Mouse (Mus musculus): ENCODE measurements at regions not wholly inside any gene's neighbourhood (a gene's known extent, or its start where the extent isn't known, plus 50 kb on each side); places are given as distances from the start of the nearest gene placed in this dataset.

DNA sequence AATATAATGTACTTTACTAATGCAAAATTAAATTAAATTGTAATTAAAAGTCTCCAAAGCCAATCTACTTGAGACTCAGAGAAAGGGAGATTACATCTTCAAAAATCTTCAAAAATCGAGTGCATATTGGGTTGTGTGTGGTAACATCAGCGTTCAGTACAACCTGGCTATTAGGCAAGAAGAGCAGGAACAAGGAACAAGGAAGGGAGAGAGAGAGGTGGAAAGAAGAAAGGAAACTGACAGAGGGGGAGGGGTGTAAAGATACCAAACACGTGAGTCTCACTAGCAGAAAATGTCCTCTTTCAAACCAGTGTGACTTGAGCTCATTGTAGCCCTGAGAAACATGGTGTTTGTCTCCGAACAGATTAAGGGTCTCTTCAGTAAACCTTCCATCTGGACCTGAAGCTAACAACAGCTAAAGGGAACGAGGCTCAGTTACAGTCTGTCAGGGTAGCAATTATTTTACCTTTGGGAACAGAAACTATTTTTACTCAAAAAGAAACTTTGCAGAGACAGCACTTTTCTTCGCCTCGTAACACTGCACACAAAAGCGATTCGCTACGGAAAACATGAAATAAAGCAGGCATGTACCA lies 67.5 kb upstream of the Cited2 start:
- WGBS: 69% methylated on average over 10 of the region's 10 CpGs
- H3K27ac ChIP-seq: no peak overlapping the region
- no peak for TF ChIP-seq CTCF (IDR thresholded peaks at IDR 0.05; ENCODE audit: low read depth)

DNA sequence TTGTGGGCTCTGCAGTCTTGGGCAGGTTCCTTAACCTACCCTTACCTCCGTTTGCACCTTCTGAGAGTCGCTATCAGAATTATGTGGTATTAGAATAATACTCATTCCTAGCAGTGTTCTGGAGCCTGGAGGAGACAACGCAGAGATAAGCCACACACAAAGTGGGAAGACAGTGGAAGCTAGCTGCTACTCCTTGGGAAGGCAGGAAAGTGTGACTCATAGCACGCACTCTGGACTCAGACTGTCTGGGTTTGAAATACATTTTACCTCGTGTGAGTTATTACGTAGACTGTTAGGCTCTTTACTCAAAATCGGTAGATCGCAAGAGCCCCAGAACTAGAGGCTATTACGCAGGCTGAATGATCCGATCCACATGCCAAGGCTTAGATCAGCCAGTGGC lies 66.7 kb upstream of the Cited2 start:
- Histone ChIP-seq H3K27me3 (ENCODE audit: insufficient read depth, low read length) (no peaks in the 10 kb centered on the region), H3K27ac (no peak overlapping the region), H3K4me1 (ENCODE audit: insufficient read depth, low read length) (no peaks in the 10 kb centered on the region), H3K4me3 (ENCODE audit: low read length) (no peak overlapping the region), H3K9me3 (ENCODE audit: low read length) (no peaks in the 10 kb centered on the region), H3K36me3 (ENCODE audit: insufficient read depth, low read length) (no peaks in the 10 kb centered on the region), H3K9ac (replicated peaks; ENCODE audit: low read length) (no peak overlapping the region), H3K4me2 (ENCODE audit: low read depth, low read length) (no peak overlapping the region)
- TF ChIP-seq CTCF (IDR thresholded peaks at IDR 0.05; ENCODE audit: low read depth): no peak
- WGBS: 86% methylated on average over 10 of the region's 10 CpGs
- DNase-seq (ENCODE audit: low spot score) (no peak), ATAC-seq (no peak)

More for the DNA sequence above, 67.5 kb upstream of the Cited2 start:
- no peak overlapping the region for H3K4me2 ChIP-seq (ENCODE audit: low read depth, low read length)
- H3K27me3 ChIP-seq (ENCODE audit: insufficient read depth, low read length): no peaks in the 10 kb centered on the region
- no peak overlapping the region for H3K4me3 ChIP-seq (ENCODE audit: low read length)
- no peak for DNase-seq (ENCODE audit: low spot score)
- H3K9ac ChIP-seq (replicated peaks; ENCODE audit: low read length): no peak overlapping the region
- H3K4me1 ChIP-seq (ENCODE audit: insufficient read depth, low read length): no peaks in the 10 kb centered on the region
- H3K9me3 ChIP-seq (ENCODE audit: low read length): no peaks in the 10 kb centered on the region
- ATAC-seq: no peak
- no peaks in the 10 kb centered on the region for H3K36me3 ChIP-seq (ENCODE audit: insufficient read depth, low read length)

DNA sequence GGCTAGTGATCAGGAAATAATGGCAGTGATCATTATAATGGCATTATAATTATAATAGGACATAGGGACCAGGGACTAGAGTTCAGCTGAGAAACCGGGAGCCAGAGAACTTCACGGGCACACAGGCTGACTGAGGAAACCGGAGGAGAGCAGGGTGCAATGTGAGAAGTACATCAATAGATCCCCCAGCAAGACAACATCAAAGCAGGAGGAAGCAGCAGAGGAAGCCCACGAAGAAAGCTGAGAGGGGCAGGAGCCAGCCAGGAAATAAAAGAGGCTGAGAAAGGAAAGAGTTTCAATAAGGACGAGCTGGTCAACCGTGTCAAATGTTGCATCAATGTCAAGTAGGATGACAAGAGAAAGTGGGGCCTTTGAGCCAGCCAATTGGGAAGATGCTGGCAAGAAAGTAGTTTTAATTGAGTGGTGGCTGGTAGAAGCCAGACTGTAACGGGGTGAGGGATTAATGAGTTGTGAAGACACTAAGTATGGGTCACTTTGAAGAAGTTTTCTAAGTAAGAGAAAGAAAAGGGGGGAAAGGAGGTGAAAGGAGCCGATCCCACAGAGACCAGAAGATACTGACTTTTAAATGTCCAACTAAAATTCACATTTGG lies 66.0 kb upstream of the Cited2 start:
- H3K9me3 ChIP-seq (ENCODE audit: low read length): no peaks in the 10 kb centered on the region
- WGBS: 14% methylated on average over 8 of the region's 8 CpGs
- H3K4me1 ChIP-seq (ENCODE audit: insufficient read depth, low read length): no peaks in the 10 kb centered on the region
- H3K27ac ChIP-seq: no peak overlapping the region
- H3K9ac ChIP-seq (replicated peaks; ENCODE audit: low read length): no peak overlapping the region
- H3K27me3 ChIP-seq (ENCODE audit: insufficient read depth, low read length): no peaks in the 10 kb centered on the region
- DNase-seq (ENCODE audit: low spot score) (no peak), ATAC-seq (no peak)
- no peak overlapping the region for H3K4me2 ChIP-seq (ENCODE audit: low read depth, low read length)
- no peak overlapping the region for H3K4me3 ChIP-seq (ENCODE audit: low read length)
- TF ChIP-seq CTCF (IDR thresholded peaks at IDR 0.05; ENCODE audit: low read depth): no peak
- no peaks in the 10 kb centered on the region for H3K36me3 ChIP-seq (ENCODE audit: insufficient read depth, low read length)

DNA sequence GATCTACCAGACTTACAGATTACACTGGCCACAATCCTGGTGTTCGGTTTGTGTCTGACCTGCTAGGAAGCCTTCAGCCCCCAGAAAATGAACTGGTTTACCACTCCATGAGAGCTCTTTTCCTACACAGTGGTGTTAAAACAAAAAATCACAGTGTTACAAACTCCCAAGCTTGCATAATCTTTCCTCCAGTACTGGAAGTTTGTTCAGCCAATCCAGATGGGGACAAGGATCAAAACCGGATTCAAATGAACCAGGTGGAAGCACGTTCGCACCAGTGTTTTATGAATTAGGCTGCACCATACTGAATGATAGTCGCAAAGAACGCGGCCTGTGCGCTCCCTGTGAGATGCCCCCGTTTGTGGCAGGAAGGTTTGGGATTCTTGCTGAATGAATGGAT lies 63.4 kb upstream of the Cited2 start:
- ATAC-seq (no peak), DNase-seq (ENCODE audit: low spot score) (no peak)
- Histone ChIP-seq H3K36me3 (ENCODE audit: insufficient read depth, low read length) (no peaks in the 10 kb centered on the region), H3K27ac (no peak overlapping the region), H3K9ac (replicated peaks; ENCODE audit: low read length) (no peak overlapping the region), H3K4me3 (ENCODE audit: low read length) (no peak overlapping the region), H3K27me3 (ENCODE audit: insufficient read depth, low read length) (no peaks in the 10 kb centered on the region), H3K4me2 (ENCODE audit: low read depth, low read length) (no peak overlapping the region), H3K4me1 (ENCODE audit: insufficient read depth, low read length) (no peaks in the 10 kb centered on the region), H3K9me3 (ENCODE audit: low read length) (no peaks in the 10 kb centered on the region)
- no peak for TF ChIP-seq CTCF (IDR thresholded peaks at IDR 0.05; ENCODE audit: low read depth)
- WGBS: 94% methylated on average over 9 of the region's 9 CpGs

DNA sequence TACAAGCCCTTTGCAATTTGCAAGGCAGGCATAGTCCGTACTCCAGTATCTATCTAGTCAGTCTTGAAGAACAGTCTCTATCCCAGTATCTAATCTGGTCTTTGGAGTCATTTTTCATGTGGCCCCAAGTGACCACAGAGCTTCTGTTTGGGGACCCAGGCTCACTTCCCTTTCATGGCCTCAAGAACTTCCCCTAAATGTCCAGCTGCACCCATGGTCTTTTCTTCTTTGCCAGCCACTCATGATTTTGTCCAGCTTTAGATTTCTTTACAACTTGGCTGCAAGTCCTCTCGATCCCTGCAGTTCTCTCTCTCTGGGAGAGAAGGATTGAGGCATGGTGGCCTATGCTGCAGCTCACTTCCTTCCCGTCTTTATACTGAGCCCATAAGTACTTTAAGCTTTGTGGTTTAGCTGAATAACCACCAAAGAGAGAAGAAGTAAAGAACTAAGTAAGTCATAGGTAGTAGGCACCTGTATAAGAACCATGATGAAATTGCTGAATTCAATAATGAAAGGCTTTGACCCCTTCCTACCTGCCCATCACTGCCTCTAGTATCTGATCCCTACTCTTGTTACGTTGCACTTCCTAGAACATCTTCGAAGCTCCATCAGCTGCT lies 62.1 kb upstream of the Cited2 start:
- Histone ChIP-seq H3K27me3 (ENCODE audit: insufficient read depth, low read length) (no peaks in the 10 kb centered on the region), H3K27ac (no peak overlapping the region), H3K9me3 (ENCODE audit: low read length) (no peaks in the 10 kb centered on the region), H3K36me3 (ENCODE audit: insufficient read depth, low read length) (no peaks in the 10 kb centered on the region), H3K4me2 (ENCODE audit: low read depth, low read length) (no peak overlapping the region), H3K4me3 (ENCODE audit: low read length) (no peak overlapping the region), H3K4me1 (ENCODE audit: insufficient read depth, low read length) (no peaks in the 10 kb centered on the region), H3K9ac (replicated peaks; ENCODE audit: low read length) (no peak overlapping the region)
- no peak for TF ChIP-seq CTCF (IDR thresholded peaks at IDR 0.05; ENCODE audit: low read depth)
- no peak for DNase-seq (ENCODE audit: low spot score)
- ATAC-seq: no peak
- 91% methylated on average over 5 of the region's 5 CpGs for WGBS

DNA sequence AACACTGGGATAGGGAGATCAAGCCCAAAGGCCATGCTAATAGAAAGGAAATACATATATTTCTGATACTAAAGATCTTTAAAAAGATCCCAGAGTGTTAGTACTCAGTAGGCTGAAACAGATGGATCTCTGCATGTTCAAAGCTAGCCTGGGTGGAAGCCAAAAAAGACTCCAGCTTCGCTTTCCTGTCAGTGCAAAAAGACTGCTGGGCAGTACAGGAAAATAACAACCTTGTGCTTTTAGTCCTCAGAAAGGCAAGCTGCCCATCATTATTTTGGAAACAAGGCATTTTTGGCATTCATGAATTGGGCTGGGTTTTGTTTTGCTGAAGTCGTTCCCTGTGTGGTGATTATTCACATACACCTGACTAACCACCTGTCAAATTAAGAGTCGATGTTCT lies 56.9 kb upstream of the Cited2 start:
- no peaks in the 10 kb centered on the region for H3K9me3 ChIP-seq (ENCODE audit: low read length)
- no peaks in the 10 kb centered on the region for H3K36me3 ChIP-seq (ENCODE audit: insufficient read depth, low read length)
- H3K27ac ChIP-seq: no peak overlapping the region
- WGBS: 66% methylated on average over 3 of the region's 3 CpGs
- no peak overlapping the region for H3K9ac ChIP-seq (replicated peaks; ENCODE audit: low read length)
- no peaks in the 10 kb centered on the region for H3K27me3 ChIP-seq (ENCODE audit: insufficient read depth, low read length)
- ATAC-seq (no peak), DNase-seq (ENCODE audit: low spot score) (no peak)
- no peak overlapping the region for H3K4me2 ChIP-seq (ENCODE audit: low read depth, low read length)
- no peak overlapping the region for H3K4me3 ChIP-seq (ENCODE audit: low read length)
- no peaks in the 10 kb centered on the region for H3K4me1 ChIP-seq (ENCODE audit: insufficient read depth, low read length)
- no peak for TF ChIP-seq CTCF (IDR thresholded peaks at IDR 0.05; ENCODE audit: low read depth)

DNA sequence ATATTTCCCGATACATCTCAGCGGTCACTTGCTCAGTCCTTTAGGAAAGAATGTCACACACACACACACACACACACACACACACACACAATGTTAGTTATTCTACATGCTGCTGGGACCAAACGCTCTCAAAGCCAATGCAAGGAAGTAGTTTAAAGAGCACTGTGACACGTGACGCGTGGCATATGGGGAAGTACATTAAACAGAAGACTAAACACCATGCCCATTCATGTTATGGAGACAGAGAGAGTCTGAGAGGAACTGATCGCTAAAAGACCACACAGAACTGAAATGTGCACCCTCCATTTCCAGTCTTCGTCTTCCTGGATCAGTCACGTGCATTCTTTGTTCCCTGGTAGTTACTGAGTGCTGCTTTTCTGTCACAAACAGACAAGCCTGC lies 53.6 kb upstream of the Cited2 start:
- H3K4me2 ChIP-seq (ENCODE audit: low read depth, low read length): no peak overlapping the region
- H3K4me1 ChIP-seq (ENCODE audit: insufficient read depth, low read length): no peaks in the 10 kb centered on the region
- H3K9me3 ChIP-seq (ENCODE audit: low read length): no peaks in the 10 kb centered on the region
- H3K27ac ChIP-seq: no peak overlapping the region
- H3K9ac ChIP-seq (replicated peaks; ENCODE audit: low read length): no peak overlapping the region
- no peaks in the 10 kb centered on the region for H3K36me3 ChIP-seq (ENCODE audit: insufficient read depth, low read length)
- ATAC-seq (no peak), DNase-seq (ENCODE audit: low spot score) (no peak)
- H3K27me3 ChIP-seq (ENCODE audit: insufficient read depth, low read length): no peaks in the 10 kb centered on the region
- TF ChIP-seq CTCF (IDR thresholded peaks at IDR 0.05; ENCODE audit: low read depth): no peak
- no peak overlapping the region for H3K4me3 ChIP-seq (ENCODE audit: low read length)
- 89% methylated on average over 9 of the region's 9 CpGs for WGBS

All from hindbrain, postnatal 0 days (tissue).